Mouse (Mus musculus): Measurements from ENCODE around the gene Zfp846.
A peak's percentile ranks its signal among the peaks of the same experiment; 100 is the strongest.

Gene Zfp846

DNA sequence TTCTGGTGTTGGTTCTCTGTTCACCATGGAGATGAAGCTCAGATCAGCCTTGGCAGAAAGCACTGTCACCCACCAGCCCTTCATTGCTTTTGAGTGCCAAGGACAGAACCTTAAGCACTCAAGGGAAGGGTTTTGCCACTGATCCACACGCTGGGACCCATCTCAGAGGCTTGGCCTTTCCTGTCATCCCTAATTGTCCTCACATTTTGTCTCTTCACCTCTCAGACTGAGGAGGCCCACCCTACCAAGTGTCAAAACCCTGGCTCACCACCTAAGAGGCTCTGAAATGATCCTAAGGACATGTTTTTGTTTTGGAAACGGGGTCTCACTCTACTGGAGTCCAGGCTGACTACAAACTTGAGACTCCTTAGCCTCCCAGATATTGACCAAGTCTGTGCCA lies 55.7 kb downstream of the Zfp846 start:
- DNase-seq (ENCODE audit: low spot score in 2 of 2) = no peak

DNA sequence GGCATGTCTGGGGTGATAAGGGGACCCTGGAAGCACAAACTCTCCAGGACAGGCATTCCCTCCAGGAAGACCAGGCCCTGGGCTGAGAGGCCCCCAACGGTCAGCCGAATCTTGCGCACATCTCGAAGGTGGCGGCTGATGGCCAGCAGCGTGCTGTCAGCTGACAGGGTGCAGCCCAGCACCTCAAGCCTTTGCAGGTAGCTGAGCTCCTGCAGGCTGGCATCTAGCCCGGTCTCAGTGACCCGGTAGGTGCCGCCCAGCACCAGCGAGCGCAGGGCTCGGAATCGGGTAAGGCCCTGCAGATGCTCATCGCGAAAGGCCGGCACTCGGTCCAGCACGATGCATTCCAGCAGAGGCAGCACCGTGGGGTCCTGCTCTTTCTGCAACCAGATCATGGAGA lies 57.5 kb downstream of the Zfp846 start:
- DNase-seq (ENCODE audit: low spot score in 2 of 2) = no peak

DNA sequence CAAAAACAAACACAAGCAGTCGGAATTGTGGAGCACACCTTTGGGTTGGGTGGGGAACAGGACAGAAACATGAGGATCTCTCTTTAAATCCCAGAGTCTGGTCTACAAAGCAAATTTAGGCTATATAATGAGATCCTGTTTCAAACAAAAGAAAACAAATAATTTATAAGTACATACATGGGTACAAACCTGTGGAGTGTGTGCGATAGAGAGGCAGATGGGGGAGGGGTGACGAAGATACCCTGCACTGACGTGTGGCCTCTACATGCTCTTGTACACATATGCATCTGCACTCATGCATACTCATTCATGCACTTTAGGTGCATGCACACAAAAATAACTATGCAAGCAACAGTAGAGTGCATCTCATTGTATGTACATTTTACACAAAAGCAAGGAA lies 58.4 kb downstream of the Zfp846 start:
- no peak for DNase-seq (ENCODE audit: low spot score in 2 of 2)

DNA sequence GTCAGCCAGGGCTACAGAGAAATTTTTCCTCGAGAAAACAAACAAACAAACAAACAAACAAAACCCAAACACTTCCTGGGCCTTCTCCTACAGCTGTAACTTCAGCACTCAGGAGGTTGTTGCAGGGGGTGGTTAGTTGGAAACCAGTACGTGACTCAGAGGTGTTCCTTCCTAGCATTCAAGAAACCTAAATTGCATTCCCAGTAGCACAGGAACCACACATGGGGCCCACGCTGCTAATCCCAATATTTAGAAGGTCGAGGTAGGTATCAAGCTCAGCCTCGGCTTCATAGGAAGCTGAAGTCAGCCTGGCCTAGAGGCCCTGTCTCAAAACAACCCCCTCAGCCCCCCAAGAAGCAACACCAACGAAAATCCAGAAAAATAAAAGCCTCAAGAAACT lies 60.4 kb downstream of the Zfp846 start:
- DNase-seq (ENCODE audit: low spot score in 2 of 2) = no peak

DNA sequence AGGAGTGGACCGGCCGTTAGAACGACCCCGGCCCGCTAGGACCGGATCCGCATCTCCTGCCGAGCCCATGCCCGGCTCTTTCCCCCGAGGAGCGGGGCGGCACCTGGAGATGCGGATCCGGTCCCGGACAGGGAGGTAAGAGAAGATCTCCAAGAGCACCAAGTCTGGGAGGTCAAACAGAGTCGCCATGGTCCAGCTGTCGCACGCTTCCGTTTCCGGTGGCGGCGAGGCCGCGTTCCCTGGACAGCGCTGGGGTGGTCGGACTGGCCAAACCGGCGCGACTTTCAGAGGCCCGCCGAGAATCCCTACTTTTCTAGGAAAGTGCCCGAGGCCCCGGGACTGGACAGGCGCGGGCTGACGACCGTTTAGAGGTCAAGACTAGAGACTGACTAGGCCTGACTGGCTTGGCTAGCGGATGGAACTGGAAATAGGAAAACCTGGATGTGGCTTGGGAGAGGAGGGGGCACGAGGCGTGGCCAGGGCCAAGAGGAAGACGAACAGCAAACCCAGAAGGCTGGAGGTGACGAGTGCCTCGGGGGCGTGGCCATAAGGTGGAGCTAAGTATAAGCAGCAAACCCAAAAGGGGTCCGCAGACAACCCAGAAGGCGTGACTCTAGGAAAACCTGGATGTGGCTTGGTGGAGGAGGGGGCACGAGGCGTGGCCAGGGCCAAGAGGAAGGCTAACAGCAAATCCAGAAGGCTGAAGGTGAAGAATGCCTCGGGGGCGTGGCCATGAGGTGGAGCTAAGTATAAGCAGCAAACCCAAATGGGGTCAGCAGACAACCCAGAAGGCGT lies 61.2 kb downstream of the Zfp846 start, which contains the start of gene Ubl5:
Gene Ubl5 (plus strand): TSS at position 778 of the 795 bp plus-strand sequence.
- peak; percentile 51 to 64 for DNase-seq (ENCODE audit: low spot score in 2 of 2)

DNA sequence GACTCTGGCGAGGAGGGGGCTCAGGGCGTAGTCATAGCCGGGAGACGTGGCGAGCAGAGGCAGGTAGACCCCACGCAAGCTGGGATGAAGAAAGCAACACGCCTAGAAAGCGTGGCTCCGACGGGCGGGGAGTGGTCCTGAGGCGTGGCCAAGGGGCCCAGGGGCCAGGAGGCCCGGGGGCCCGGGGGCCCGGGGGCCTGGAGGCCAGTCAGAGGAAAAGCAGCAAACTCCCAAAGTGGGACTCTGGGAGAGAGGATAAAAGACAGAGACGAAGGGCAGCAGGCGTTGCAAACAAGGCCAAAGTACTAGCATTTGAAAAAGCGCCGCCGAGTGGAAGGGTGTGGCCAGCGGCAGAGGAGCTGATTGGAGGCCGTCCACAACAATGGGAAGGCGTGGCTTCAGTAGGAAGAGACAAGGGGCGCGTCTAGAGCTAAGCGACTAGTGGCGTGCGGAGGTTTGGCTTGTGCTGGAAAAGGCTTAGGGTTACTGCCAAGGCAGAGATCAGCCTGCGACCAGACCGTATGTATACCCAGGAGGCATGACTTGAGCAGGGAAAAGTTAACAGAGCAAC lies 61.9 kb downstream of the Zfp846 start:
- peak; percentile 55 to 74 for DNase-seq (ENCODE audit: low spot score in 2 of 2)

DNA sequence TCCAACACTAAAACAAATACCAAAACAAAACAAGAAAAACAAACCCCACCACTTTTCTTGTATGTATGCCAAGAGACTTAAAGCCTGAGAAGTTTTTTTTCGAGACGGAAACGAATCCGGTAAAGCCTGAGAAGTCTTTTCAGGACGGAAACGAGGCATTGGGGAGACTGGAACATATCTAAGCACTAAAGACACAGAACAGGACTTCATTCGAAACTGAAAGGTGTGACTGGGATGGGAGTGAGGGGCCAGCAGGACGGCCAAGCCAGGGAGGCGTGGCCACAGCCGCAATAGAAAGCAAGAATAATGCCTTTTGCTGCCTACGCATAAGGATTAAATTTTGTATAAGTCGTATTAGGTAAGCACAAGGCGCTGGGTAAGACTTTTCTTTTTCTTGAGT lies 62.7 kb downstream of the Zfp846 start:
- DNase-seq (ENCODE audit: low spot score in 2 of 2) = no peak

DNA sequence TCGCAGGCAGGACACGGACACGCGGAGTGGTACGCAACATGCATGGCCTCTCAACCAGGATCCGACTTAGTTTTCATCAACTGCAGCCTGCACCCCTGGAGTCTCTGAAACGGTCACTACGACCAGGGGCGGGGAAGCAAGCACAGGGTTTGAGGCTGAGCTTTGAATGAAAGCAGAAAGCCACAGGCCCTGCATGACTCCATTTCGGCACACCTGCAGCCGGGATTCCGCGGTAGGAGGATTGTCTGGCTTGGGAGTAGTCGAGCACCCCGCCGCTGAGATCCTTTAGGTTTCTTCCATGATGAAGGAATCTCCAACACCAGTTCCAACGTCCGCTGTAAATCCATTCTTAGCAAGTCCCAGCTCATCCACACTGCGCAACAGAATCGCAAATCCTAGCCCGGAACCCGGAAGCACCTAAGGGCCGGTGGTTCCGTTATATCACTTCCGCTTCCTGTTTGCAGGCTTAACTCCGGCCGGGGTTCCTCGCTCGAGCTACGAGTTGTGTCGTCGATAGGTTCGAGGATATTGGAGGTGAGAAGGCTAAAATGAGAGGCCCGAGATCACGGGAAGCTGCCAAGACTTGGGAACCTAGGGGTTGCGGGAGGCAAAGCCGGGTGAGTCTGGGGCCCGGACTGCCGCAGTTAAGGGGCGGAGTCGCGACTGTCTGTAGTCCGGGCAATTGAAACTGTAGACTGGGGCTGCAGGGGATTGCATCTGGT lies 63.4 kb downstream of the Zfp846 start, which contains the start of gene Fbxl12:
Gene Fbxl12 (minus strand): TSS at position 408 of the 722 bp plus-strand sequence.
- DNase-seq (ENCODE audit: low spot score in 2 of 2) = peak; percentile 52 to 67

DNA sequence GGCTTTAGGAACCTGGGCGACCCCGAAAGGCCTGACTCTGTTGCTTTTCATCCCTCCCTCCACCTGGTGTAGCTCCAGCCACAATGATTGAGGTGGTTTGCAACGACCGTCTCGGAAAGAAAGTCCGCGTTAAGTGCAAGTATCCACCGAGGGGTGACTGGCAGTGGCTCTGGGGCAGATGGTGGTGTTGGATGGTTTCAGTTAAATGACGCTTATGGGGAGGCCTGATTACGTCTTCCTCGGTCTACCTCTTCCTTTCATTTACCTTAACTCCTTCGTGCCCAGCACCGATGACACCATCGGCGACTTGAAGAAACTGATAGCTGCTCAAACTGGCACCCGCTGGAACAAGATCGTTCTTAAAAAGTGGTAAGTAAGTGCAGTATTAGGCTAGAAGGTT lies 64.0 kb downstream of the Zfp846 start:
- DNase-seq (ENCODE audit: low spot score in 2 of 2) = no peak

DNA sequence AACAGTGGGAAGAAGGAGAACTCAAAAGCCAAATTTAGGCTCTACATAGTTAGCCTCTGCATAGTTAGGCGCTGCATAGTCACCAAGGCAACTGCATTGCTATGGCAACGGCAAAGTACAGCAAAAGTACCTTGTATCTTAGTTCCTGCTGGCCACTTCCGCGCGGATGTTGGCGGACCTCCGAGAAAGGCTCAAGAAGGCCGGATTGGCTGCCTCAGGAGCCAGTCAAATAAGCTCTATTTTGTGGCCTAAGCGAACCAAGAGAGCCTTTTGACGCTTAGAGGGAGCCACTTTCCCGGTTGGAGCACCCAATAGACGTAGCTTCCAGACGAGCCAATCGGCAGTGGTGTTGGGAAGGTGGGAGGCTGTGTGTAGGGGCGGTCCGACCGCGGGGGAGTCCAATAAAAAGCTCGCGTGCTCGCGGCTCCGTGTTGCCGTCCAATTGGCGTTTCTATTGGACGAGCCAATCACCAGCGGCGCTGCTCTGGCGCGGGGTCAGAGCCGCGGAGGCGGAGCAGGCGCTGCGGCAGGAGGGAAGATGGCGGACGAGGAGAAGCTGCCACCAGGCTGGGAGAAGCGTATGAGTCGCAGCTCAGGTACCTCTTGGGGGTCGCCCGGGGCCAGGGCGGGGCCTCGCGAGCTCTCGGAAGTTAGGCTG lies 70.6 kb downstream of the Zfp846 start, which contains the start of gene Pin1:
Gene Pin1 (plus strand): TSS at position 494 of the 658 bp plus-strand sequence.
- DNase-seq (ENCODE audit: low spot score in 2 of 2) = peak; percentile 92 to 94

DNA sequence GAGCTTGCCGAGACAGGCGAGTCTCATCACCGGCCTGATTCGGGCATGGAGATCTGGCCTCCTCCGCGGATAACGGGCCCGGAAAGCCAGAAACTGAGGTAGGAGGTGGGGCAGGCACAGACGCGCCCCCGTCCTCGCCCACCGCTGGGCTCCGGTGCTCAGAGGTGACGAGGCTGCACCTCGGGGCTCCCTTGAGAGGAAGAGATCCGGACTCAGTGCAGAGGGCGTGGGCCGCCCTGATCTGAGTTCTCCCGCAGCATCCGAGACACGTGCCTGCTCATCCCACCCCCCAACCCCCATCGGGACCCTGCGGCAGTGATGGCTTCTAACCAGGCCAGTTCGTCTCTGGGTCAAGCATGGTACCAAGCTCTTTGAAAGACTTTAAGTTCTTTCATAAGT lies 71.2 kb downstream of the Zfp846 start:
- no peak for DNase-seq (ENCODE audit: low spot score in 2 of 2)

DNA sequence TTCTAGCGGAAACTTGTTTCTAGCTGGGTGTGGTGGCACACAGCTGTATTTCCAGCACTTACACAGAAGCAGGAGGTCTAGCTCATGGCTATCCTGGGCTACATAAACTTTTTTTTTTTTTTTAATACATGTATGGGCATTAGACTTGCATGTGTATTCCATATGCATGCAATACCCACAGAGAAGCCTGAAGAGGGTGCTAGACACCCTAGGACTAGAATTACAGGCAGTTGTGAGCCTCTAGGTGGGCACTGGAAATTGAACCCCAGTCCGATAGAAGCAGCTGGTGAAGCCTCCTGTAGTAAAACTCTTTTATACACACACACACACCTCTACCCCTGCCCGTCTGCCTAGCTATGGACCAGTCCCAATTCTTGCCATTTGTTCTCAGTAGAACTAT lies 72.8 kb downstream of the Zfp846 start:
- no peak for DNase-seq (ENCODE audit: low spot score in 2 of 2)
